22 mouse cellular contexts compared by ENCODE assay signal in genomic region chr13:56751774-56752173, GRCm38 (mm10). TPM values are rescaled to one million over a fixed set of nuclear protein-coding genes. Genes with fewer than 3 reads are reported as not detected.
A peak's percentile ranks its signal among the peaks of the same experiment; 100 is the strongest.
DNase-seq lines count a peak whose midpoint lies in the region; ATAC-seq and TF ChIP-seq lines count a peak whose summit lies in the region.
"Had no signal": no experiment of that assay in that cellular context is flagged by ENCODE, and none has a peak within 500 bp of the region (broad histone marks: within the 10 kb centered on the region; RNA-seq: fewer than 3 reads in every experiment).

No protein-coding gene starts in this region.

- no peaks in the 10 kb centered on the region for H3K9me3 ChIP-seq in lung, embryonic 16.5 days (ENCODE audit: control insufficient read depth, low read length)
- no peaks in the 10 kb centered on the region for H3K9me3 ChIP-seq in hindbrain, embryonic 13.5 days
- H3K9me3 ChIP-seq in hindbrain, embryonic 16.5 days (ENCODE audit: control insufficient read depth, low read length): no peaks in the 10 kb centered on the region
- H3K9me3 ChIP-seq: midbrain, embryonic 12.5 days; neural tube, embryonic 12.5 days had no signal

- peak overlapping the region; percentile 94; the same call in 1 of the 2 replicates for H3K4me2 ChIP-seq in lung, embryonic 16.5 days (ENCODE audit: low read depth, low read length)
- peak overlapping the region; percentile 96 for H3K4me2 ChIP-seq in hindbrain, embryonic 13.5 days
- H3K4me2 ChIP-seq in hindbrain, embryonic 16.5 days (ENCODE audit: low read length): peak overlapping the region; percentile 89

- peaks cover 41% of the 10 kb centered on the region for H3K4me1 ChIP-seq in lung, embryonic 16.5 days (replicated peaks; ENCODE audit: control insufficient read depth, insufficient read depth, low read length)
- peaks cover 10% of the 10 kb centered on the region for H3K4me1 ChIP-seq in lung, adult 2 months (ENCODE audit: control insufficient read depth, insufficient read depth, low read length)
- peaks cover 22% of the 10 kb centered on the region for H3K4me1 ChIP-seq in hindbrain, embryonic 13.5 days (replicated peaks)
- H3K4me1 ChIP-seq in hindbrain, embryonic 16.5 days (ENCODE audit: control insufficient read depth, insufficient read depth, low read depth, low read length): peaks cover 9% of the 10 kb centered on the region
- peaks cover 36% of the 10 kb centered on the region for H3K4me1 ChIP-seq in olfactory bulb, adult 2 months (ENCODE audit: control insufficient read depth, insufficient read depth, low read length)

- no peak for TF ChIP-seq CTCF in lung, adult 2 months (IDR thresholded peaks at IDR 0.05; ENCODE audit: insufficient read depth, low read length)
- TF ChIP-seq CTCF in olfactory bulb, adult 2 months (IDR thresholded peaks at IDR 0.05; ENCODE audit: insufficient read depth, low read depth, low read length): no peak

- 48% methylated on average over 5 of the region's 5 CpGs for WGBS in lung, embryonic 16.5 days
- 58% methylated on average over 5 of the region's 5 CpGs for WGBS in lung, adult 2 months
- WGBS in hindbrain, embryonic 13.5 days: 21% methylated on average over 5 of the region's 5 CpGs
- 21% methylated on average over 5 of the region's 5 CpGs for WGBS in hindbrain, embryonic 16.5 days
- WGBS in olfactory bulb, adult 2 months: 44% methylated on average over 5 of the region's 5 CpGs

- peaks cover 23% of the 10 kb centered on the region for H3K27me3 ChIP-seq in lung, embryonic 16.5 days (ENCODE audit: control insufficient read depth, insufficient read depth, low read depth, low read length)
- H3K27me3 ChIP-seq in hindbrain, embryonic 13.5 days: peaks cover 71% of the 10 kb centered on the region
- H3K27me3 ChIP-seq in hindbrain, embryonic 16.5 days (replicated peaks; ENCODE audit: control insufficient read depth, insufficient read depth, low read length): peaks cover 27% of the 10 kb centered on the region

- ATAC-seq in lung, embryonic 16.5 days (ENCODE audit: low read depth): no peak
- ATAC-seq in hindbrain, embryonic 13.5 days (ENCODE audit: low FRiP score): no peak
- ATAC-seq in hindbrain, embryonic 16.5 days: no peak
- ATAC-seq: CD4-positive, CD25-positive, alpha-beta regulatory T cell, adult 4 months; intestine, postnatal 0 days had no signal

- no peaks in the 10 kb centered on the region for H3K36me3 ChIP-seq in lung, embryonic 16.5 days (ENCODE audit: control insufficient read depth, insufficient read depth, low read length)
- no peaks in the 10 kb centered on the region for H3K36me3 ChIP-seq in hindbrain, embryonic 13.5 days
- H3K36me3 ChIP-seq in hindbrain, embryonic 16.5 days (ENCODE audit: control insufficient read depth, insufficient read depth, low read length): no peaks in the 10 kb centered on the region
- H3K36me3 ChIP-seq: midbrain, embryonic 12.5 days; neural tube, embryonic 12.5 days had no signal

- peak overlapping the region; percentile 69; the same call in 1 of the 2 replicates for H3K9ac ChIP-seq in lung, embryonic 16.5 days (ENCODE audit: low read length)
- H3K9ac ChIP-seq in hindbrain, embryonic 13.5 days: 0 out of 2 replicates have a peak overlapping the region, but pooled peaks have one; percentile 71
- no peak overlapping the region for H3K9ac ChIP-seq in hindbrain, embryonic 16.5 days (ENCODE audit: low read depth, low read length)

- no peak for TF ChIP-seq POLR2A in lung, adult 2 months (IDR thresholded peaks at IDR 0.05; ENCODE audit: borderline replicate concordance, extremely low read depth, low read depth, low read length)
- TF ChIP-seq POLR2A in olfactory bulb, adult 2 months (IDR thresholded peaks at IDR 0.05; ENCODE audit: insufficient read depth, low read depth, low read length): no peak

- peak overlapping the region; percentile 52; the same call in 1 of the 2 replicates for H3K4me3 ChIP-seq in lung, embryonic 16.5 days (ENCODE audit: low read length)
- H3K4me3 ChIP-seq in lung, adult 2 months (replicated peaks; ENCODE audit: extremely low read depth, low read depth, low read length): no peak overlapping the region
- H3K4me3 ChIP-seq in hindbrain, embryonic 13.5 days: peak overlapping the region; percentile 52; the same call in 1 of the 2 replicates
- H3K4me3 ChIP-seq in hindbrain, embryonic 16.5 days (ENCODE audit: low read length): no peak overlapping the region
- peak overlapping the region; percentile 50 for H3K4me3 ChIP-seq in olfactory bulb, adult 2 months (ENCODE audit: insufficient read depth, low read depth, low read length)
- H3K4me3 ChIP-seq: gastrocnemius, adult 2 months had no signal

- DNase-seq in lung, adult 2 months: no peak
- DNase-seq in adrenal gland, postnatal 14 days: no peak
- no peak for DNase-seq in spleen, postnatal 10 days (ENCODE audit: low spot score in 2 of 2)
- no peak for DNase-seq in testis, postnatal 10 days (ENCODE audit: low spot score)
- DNase-seq: adrenal gland, adult 8-10 months; cerebellum, adult 18-20 months; gastrocnemius, adult 2 months; heart, postnatal 14 days; kidney, postnatal 25 days; lung, postnatal 10 days had no signal

- no peak overlapping the region; the same call in 1 of the 2 replicates for H3K27ac ChIP-seq in lung, embryonic 16.5 days (ENCODE audit: low read length)
- no peak overlapping the region for H3K27ac ChIP-seq in hindbrain, embryonic 13.5 days
- no peak overlapping the region for H3K27ac ChIP-seq in hindbrain, embryonic 16.5 days (ENCODE audit: low read depth, low read length)
- H3K27ac ChIP-seq in olfactory bulb, adult 2 months (ENCODE audit: insufficient read depth, low read depth, low read length): no peak overlapping the region; the same call in 1 of the 2 replicates
- H3K27ac ChIP-seq: gastrocnemius, adult 2 months; midbrain, embryonic 12.5 days; neural tube, embryonic 12.5 days had no signal

RNA-seq across cellular contexts. Expression of gene Gm45623, which starts 1.9 kb away (rescaled TPM):
- polyA plus RNA-seq in lung, embryonic 16.5 days (2015; fragmentation: Nextera tagmentation; extraction: Ambion mirVana): 2.2 and 2.4 TPM in 2 replicates
- 0.07 and 0.12 TPM in 2 replicates for polyA plus RNA-seq in lung, adult 2 months (2012; rRNA removed)
- 1.5 and 1.7 TPM in 2 replicates for polyA plus RNA-seq in hindbrain, embryonic 13.5 days (2015; fragmentation: Nextera tagmentation; extraction: Ambion mirVana)
- 2.5 and 2.8 TPM in 2 replicates for polyA plus RNA-seq in hindbrain, embryonic 16.5 days (2015; fragmentation: Nextera tagmentation; extraction: Ambion mirVana)
- polyA plus RNA-seq in olfactory bulb, adult 2 months (2012; ENCODE audit: insufficient read depth, insufficient read length, low replicate concordance, missing spikeins): not detected in 2 replicates
- not detected in 2 replicates for total RNA-seq in adrenal gland, postnatal 14 days (2021)
- total RNA-seq: adrenal gland, adult 8-10 months; common myeloid progenitor, adult 5-6 weeks; gastrocnemius, adult 2 months; heart, adult 8-10 months; liver, adult 2 months; MEL had no signal
- polyA plus RNA-seq: CD4-positive, CD25-positive, alpha-beta regulatory T cell, adult 4 months; intestine, postnatal 0 days; liver, adult 2 months had no signal

RNA-seq across cellular contexts. Expression of gene Smad5, which starts 49.0 kb away (rescaled TPM):
- 33.5 and 34.8 TPM in 2 replicates for polyA plus RNA-seq in lung, embryonic 16.5 days (2015; fragmentation: Nextera tagmentation; extraction: Ambion mirVana)
- polyA plus RNA-seq in lung, adult 2 months (2012; rRNA removed): 20.3 and 27.1 TPM in 2 replicates
- 23.5 and 24.1 TPM in 2 replicates for polyA plus RNA-seq in hindbrain, embryonic 13.5 days (2015; fragmentation: Nextera tagmentation; extraction: Ambion mirVana)
- polyA plus RNA-seq in hindbrain, embryonic 16.5 days (2015; fragmentation: Nextera tagmentation; extraction: Ambion mirVana): 17.2 and 21.3 TPM in 2 replicates
- polyA plus RNA-seq in olfactory bulb, adult 2 months (2012; ENCODE audit: insufficient read depth, insufficient read length, low replicate concordance, missing spikeins): not detected in 2 replicates
- total RNA-seq in adrenal gland, postnatal 14 days (2021): 50.9 and 61.1 TPM in 2 replicates

Comparison
In these comparisons a context has a peak if more than half of its experiments do, and no peak if none do; other contexts are left out.
1. H3K4me3 ChIP-seq: peak in lung, embryonic 16.5 days (single experiment), hindbrain, embryonic 13.5 days (single experiment) and olfactory bulb, adult 2 months (single experiment); none in lung, adult 2 months (single experiment) and hindbrain, embryonic 16.5 days (single experiment).
2. Peak in every context shown above with its lines, with median percentiles within 50 percentile points of each other: H3K4me2 ChIP-seq.